Comparison of ENCODE assay signal across 23 mouse cellular contexts in genomic region chr17:30613350-30613749, GRCm38 (mm10). TPM values are rescaled to one million over a fixed set of nuclear protein-coding genes. Genes with fewer than 3 reads are reported as not detected.
A peak's percentile ranks its signal among the peaks of the same experiment; 100 is the strongest.
DNase-seq lines count a peak whose midpoint lies in the region; ATAC-seq lines count a peak whose summit lies in the region.
"Had no signal": no experiment of that assay in that cellular context is flagged by ENCODE, and none has a peak within 500 bp of the region (broad histone marks: within the 10 kb centered on the region; RNA-seq: fewer than 3 reads in every experiment).

No protein-coding gene starts in this region.

- H3K27ac ChIP-seq in midbrain, embryonic 10.5 days (replicated peaks), result 0 out of 2 replicates have a peak overlapping the region, but pooled peaks have one; percentile 1
- no peak overlapping the region for H3K27ac ChIP-seq in midbrain, embryonic 11.5 days (ENCODE audit: low read depth, low read length)
- peak overlapping the region; percentile 90 for H3K27ac ChIP-seq in liver, embryonic 15.5 days (replicated peaks)
- H3K27ac ChIP-seq in hindbrain, embryonic 13.5 days, result no peak overlapping the region
- H3K27ac ChIP-seq: embryonic facial prominence, embryonic 15.5 days; heart, adult 2 months; heart, embryonic 15.5 days; hindbrain, embryonic 14.5 days; kidney, postnatal 0 days; limb, embryonic 15.5 days had no signal

- no peak overlapping the region for H3K4me2 ChIP-seq in midbrain, embryonic 11.5 days
- peak overlapping the region; percentile 69 for H3K4me2 ChIP-seq in liver, embryonic 15.5 days
- no peak overlapping the region for H3K4me2 ChIP-seq in hindbrain, embryonic 13.5 days
- H3K4me2 ChIP-seq: hindbrain, embryonic 14.5 days; limb, embryonic 15.5 days had no signal

- ATAC-seq in midbrain, embryonic 11.5 days (ENCODE audit: low FRiP score), result no peak
- ATAC-seq in liver, embryonic 15.5 days (ENCODE audit: insufficient read depth), result 0 out of 2 replicates have a peak, but pooled peaks have one; percentile 11
- ATAC-seq in hindbrain, embryonic 13.5 days (ENCODE audit: low FRiP score), result no peak

- H3K9ac ChIP-seq in midbrain, embryonic 11.5 days (ENCODE audit: low read length), result no peak overlapping the region
- 0 out of 2 replicates have a peak overlapping the region, but pooled peaks have one; percentile 20 for H3K9ac ChIP-seq in liver, embryonic 15.5 days
- no peak overlapping the region for H3K9ac ChIP-seq in hindbrain, embryonic 13.5 days
- H3K9ac ChIP-seq: embryonic facial prominence, embryonic 15.5 days; heart, embryonic 15.5 days; hindbrain, embryonic 14.5 days; limb, embryonic 15.5 days had no signal

- no peaks in the 10 kb centered on the region for H3K27me3 ChIP-seq in midbrain, embryonic 10.5 days (ENCODE audit: low read depth, poor library complexity, severe bottlenecking)
- no peaks in the 10 kb centered on the region for H3K27me3 ChIP-seq in midbrain, embryonic 11.5 days (ENCODE audit: control insufficient read depth, insufficient read depth, low read length)
- H3K27me3 ChIP-seq in erythroblast, embryonic 14.5 days (ENCODE audit: control insufficient read depth), result no peaks in the 10 kb centered on the region
- no peaks in the 10 kb centered on the region for H3K27me3 ChIP-seq in liver, embryonic 15.5 days
- H3K27me3 ChIP-seq in hindbrain, embryonic 13.5 days, result no peaks in the 10 kb centered on the region
- H3K27me3 ChIP-seq: embryonic facial prominence, embryonic 15.5 days; heart, embryonic 15.5 days; limb, embryonic 15.5 days had no signal

- DNase-seq in midbrain, embryonic 10.5 days (ENCODE audit: low spot score), result no peak
- no peak for DNase-seq in midbrain, embryonic 11.5 days (ENCODE audit: low spot score, missing footprints)
- no peak for DNase-seq in layer of hippocampus, postnatal 10 days (ENCODE audit: low spot score in 2 of 2)
- DNase-seq in urinary bladder, postnatal 4 days (ENCODE audit: low spot score in 2 of 2), result no peak
- DNase-seq: adrenal gland, postnatal 14 days; cerebellum, adult 11 months; cerebellum, adult 9-11 months; gastrocnemius, postnatal 36 days; heart, postnatal 36 days; kidney, adult 2 months; left cerebral cortex, postnatal 4 days; lung, postnatal 10 days; midbrain, embryonic 14.5 days; thymus, postnatal 25 days had no signal

- peaks cover 6% of the 10 kb centered on the region; the same call in 1 of the 2 replicates for H3K36me3 ChIP-seq in midbrain, embryonic 10.5 days
- H3K36me3 ChIP-seq in midbrain, embryonic 11.5 days (ENCODE audit: control insufficient read depth, insufficient read depth, low read length), result no peaks in the 10 kb centered on the region
- peaks cover 20% of the 10 kb centered on the region for H3K36me3 ChIP-seq in erythroblast, embryonic 14.5 days (ENCODE audit: control insufficient read depth)
- H3K36me3 ChIP-seq in liver, embryonic 15.5 days (replicated peaks), result no peaks in the 10 kb centered on the region
- no peaks in the 10 kb centered on the region for H3K36me3 ChIP-seq in hindbrain, embryonic 13.5 days
- H3K36me3 ChIP-seq: embryonic facial prominence, embryonic 15.5 days; heart, embryonic 15.5 days; limb, embryonic 15.5 days had no signal

- no peak overlapping the region for H3K4me3 ChIP-seq in midbrain, embryonic 10.5 days
- no peak overlapping the region for H3K4me3 ChIP-seq in midbrain, embryonic 11.5 days (ENCODE audit: low read depth, low read length)
- peak overlapping the region; percentile 64 for H3K4me3 ChIP-seq in erythroblast, embryonic 14.5 days (replicated peaks)
- peak overlapping the region; percentile 75 for H3K4me3 ChIP-seq in liver, embryonic 15.5 days (replicated peaks)
- H3K4me3 ChIP-seq in hindbrain, embryonic 13.5 days, result no peak overlapping the region
- H3K4me3 ChIP-seq: heart, adult 2 months; heart, embryonic 15.5 days; limb, embryonic 15.5 days had no signal

- no peaks in the 10 kb centered on the region for H3K9me3 ChIP-seq in midbrain, embryonic 10.5 days (replicated peaks)
- H3K9me3 ChIP-seq in midbrain, embryonic 11.5 days (ENCODE audit: control insufficient read depth, low read length), result no peaks in the 10 kb centered on the region
- no peaks in the 10 kb centered on the region for H3K9me3 ChIP-seq in erythroblast, embryonic 14.5 days (ENCODE audit: control insufficient read depth, low read length)
- H3K9me3 ChIP-seq in liver, embryonic 15.5 days (replicated peaks), result no peaks in the 10 kb centered on the region
- H3K9me3 ChIP-seq in hindbrain, embryonic 13.5 days, result no peaks in the 10 kb centered on the region
- H3K9me3 ChIP-seq: embryonic facial prominence, embryonic 15.5 days; heart, embryonic 15.5 days; limb, embryonic 15.5 days had no signal

- H3K4me1 ChIP-seq in midbrain, embryonic 10.5 days, result peaks cover 29% of the 10 kb centered on the region
- H3K4me1 ChIP-seq in midbrain, embryonic 11.5 days (ENCODE audit: control insufficient read depth, insufficient read depth, low read length), result peaks cover 11% of the 10 kb centered on the region; the same call in 1 of the 2 replicates
- peaks cover 73% of the 10 kb centered on the region for H3K4me1 ChIP-seq in erythroblast, embryonic 14.5 days (ENCODE audit: control insufficient read depth)
- peaks cover 72% of the 10 kb centered on the region for H3K4me1 ChIP-seq in liver, embryonic 15.5 days (replicated peaks)
- H3K4me1 ChIP-seq in hindbrain, embryonic 13.5 days (replicated peaks), result peaks cover 23% of the 10 kb centered on the region

RNA-seq across cellular contexts. Expression of gene Dnah8, which starts 10.8 kb away (rescaled TPM):
- polyA plus RNA-seq in midbrain, embryonic 10.5 days (2016; fragmentation: Nextera tagmentation; extraction: Ambion mirVana), result 1.1 and 1.2 TPM in 2 replicates
- polyA plus RNA-seq in midbrain, embryonic 11.5 days (2014; fragmentation: Nextera tagmentation; extraction: Ambion mirVana), result 1.1 and 1.5 TPM in 2 replicates
- 0.04 and 0.08 TPM in 2 replicates for polyA plus RNA-seq in erythroblast, embryonic 14.5 days (2012)
- polyA plus RNA-seq in liver, embryonic 15.5 days (2015; fragmentation: Nextera tagmentation; extraction: Ambion mirVana), result 1.1 and 1.4 TPM in 2 replicates
- total RNA-seq in layer of hippocampus, postnatal 10 days (2021), result 1 to 10 TPM; 2.7 to 4.2 TPM
- polyA plus RNA-seq in hindbrain, embryonic 13.5 days (2015; fragmentation: Nextera tagmentation; extraction: Ambion mirVana), result 1.3 and 1.9 TPM in 2 replicates

RNA-seq across cellular contexts. Expression of gene Glo1, which starts 13.3 kb away (rescaled TPM):
- 242 and 252 TPM in 2 replicates for polyA plus RNA-seq in midbrain, embryonic 10.5 days (2016; fragmentation: Nextera tagmentation; extraction: Ambion mirVana)
- 277 and 302 TPM in 2 replicates for polyA plus RNA-seq in midbrain, embryonic 11.5 days (2014; fragmentation: Nextera tagmentation; extraction: Ambion mirVana)
- 2.8 and 8.3 TPM in 2 replicates for polyA plus RNA-seq in erythroblast, embryonic 14.5 days (2012)
- polyA plus RNA-seq in liver, embryonic 15.5 days (2015; fragmentation: Nextera tagmentation; extraction: Ambion mirVana), result 234 and 243 TPM in 2 replicates
- 100 to 1,000 TPM; 153 TPM for total RNA-seq in layer of hippocampus, postnatal 10 days (2021)
- polyA plus RNA-seq in hindbrain, embryonic 13.5 days (2015; fragmentation: Nextera tagmentation; extraction: Ambion mirVana), result 153 and 172 TPM in 2 replicates

RNA-seq across cellular contexts. Expression of gene Btbd9, which starts 37.1 kb away (rescaled TPM):
- 63.0 and 74.5 TPM in 2 replicates for polyA plus RNA-seq in midbrain, embryonic 10.5 days (2016; fragmentation: Nextera tagmentation; extraction: Ambion mirVana)
- polyA plus RNA-seq in midbrain, embryonic 11.5 days (2014; fragmentation: Nextera tagmentation; extraction: Ambion mirVana), result 57.5 and 59.7 TPM in 2 replicates
- 0.26 and 1.1 TPM in 2 replicates for polyA plus RNA-seq in erythroblast, embryonic 14.5 days (2012)
- 12.2 and 15.4 TPM in 2 replicates for polyA plus RNA-seq in liver, embryonic 15.5 days (2015; fragmentation: Nextera tagmentation; extraction: Ambion mirVana)
- total RNA-seq in layer of hippocampus, postnatal 10 days (2021), result 100 to 1,000 TPM; 104 to 109 TPM
- polyA plus RNA-seq in hindbrain, embryonic 13.5 days (2015; fragmentation: Nextera tagmentation; extraction: Ambion mirVana), result 149 and 150 TPM in 2 replicates

Comparison
In these comparisons a context has a peak if more than half of its experiments do, and no peak if none do; other contexts are left out.
1. H3K27ac ChIP-seq: peak in midbrain, embryonic 10.5 days (single experiment) and liver, embryonic 15.5 days (single experiment); none in midbrain, embryonic 11.5 days (single experiment) and hindbrain, embryonic 13.5 days (single experiment).
2. H3K4me3 ChIP-seq: peak in erythroblast, embryonic 14.5 days (single experiment) and liver, embryonic 15.5 days (single experiment); none in midbrain, embryonic 10.5 days (single experiment), midbrain, embryonic 11.5 days (single experiment) and hindbrain, embryonic 13.5 days (single experiment).
3. RNA of gene Glo1, which starts 13.3 kb away (polyA plus RNA-seq): 277 to 302 TPM in midbrain, embryonic 11.5 days, 242 to 252 TPM in midbrain, embryonic 10.5 days, 234 to 243 TPM in liver, embryonic 15.5 days and 153 to 172 TPM in hindbrain, embryonic 13.5 days; 2.8 to 8.3 TPM in erythroblast, embryonic 14.5 days; every median in the first group is over 10 times any median in the second.